Mouse (Mus musculus) embryonic facial prominence, embryonic 12.5 days (tissue): ENCODE results near the gene Rnf34. TPM values are rescaled to one million over a fixed set of nuclear protein-coding genes. Genes with fewer than 3 reads are reported as not detected.

ENCODE experiments used
- ATAC-seq: fragments of 200-750 bp; cut with Nextera tagmentation; 2 replicates; pipeline ENCODE4 v1.8.0; 2017; ENCODE audit not compliant: insufficient number of reproducible peaks, insufficient read depth, low FRiP score, low TSS enrichment
- H3K27ac ChIP-seq: fragments of 300-500 bp; sonication (generic); 2 replicates; pipeline ENCODE4 v1.5.1; 2016; ENCODE audit warnings: mild to moderate bottlenecking
- H3K27me3 ChIP-seq: fragments of 300-500 bp; sonication (generic); 2 replicates; pipeline ENCODE4 v1.6.1; 2016; ENCODE audit warnings: mild to moderate bottlenecking, moderate library complexity
- H3K36me3 ChIP-seq: fragments of 300-500 bp; sonication (generic); 2 replicates; pipeline ENCODE4 v1.6.1; 2016; ENCODE audit warnings: mild to moderate bottlenecking
- H3K4me1 ChIP-seq: fragments of 300-500 bp; sonication (generic); 2 replicates; pipeline ENCODE4 v1.6.1; 2016
- H3K4me2 ChIP-seq: fragments of 300-500 bp; sonication (generic); replicated peaks from 2 replicates; pipeline ENCODE4 v1.6.1; 2016; ENCODE audit warnings: mild to moderate bottlenecking, moderate library complexity
- H3K4me3 ChIP-seq: fragments of 300-500 bp; sonication (generic); 2 replicates; pipeline ENCODE4 v1.5.1; 2016; ENCODE audit warnings: mild to moderate bottlenecking
- H3K9ac ChIP-seq: fragments of 300-500 bp; sonication (generic); 2 replicates; pipeline ENCODE4 v1.6.1; 2016; ENCODE audit warnings: mild to moderate bottlenecking, moderate library complexity
- H3K9me3 ChIP-seq: fragments of 300-500 bp; sonication (generic); 2 replicates; pipeline ENCODE4 v1.6.1; 2016; ENCODE audit warnings: mild to moderate bottlenecking, moderate library complexity
- WGBS: fragments of 180-500 bp; shearing (Covaris S2); methylation state at CpG from one replicate; pipeline ENCODE4 v1.1.7; 2016; 5-methylcytosine and 5-hydroxymethylcytosine counted together
- polyA plus RNA-seq: library from polyadenylated mRNA; unstranded; fragments of >200 nt; fragmentation: Nextera tagmentation; extraction: Ambion mirVana; gene quantifications from 2 replicates; pipeline ENCODE4 v1.2.1, GENCODE M21; 2016

The Rnf34 gene
- polyA plus RNA-seq, 1 experiment from 2014 or later = 40.7 TPM

DNA sequence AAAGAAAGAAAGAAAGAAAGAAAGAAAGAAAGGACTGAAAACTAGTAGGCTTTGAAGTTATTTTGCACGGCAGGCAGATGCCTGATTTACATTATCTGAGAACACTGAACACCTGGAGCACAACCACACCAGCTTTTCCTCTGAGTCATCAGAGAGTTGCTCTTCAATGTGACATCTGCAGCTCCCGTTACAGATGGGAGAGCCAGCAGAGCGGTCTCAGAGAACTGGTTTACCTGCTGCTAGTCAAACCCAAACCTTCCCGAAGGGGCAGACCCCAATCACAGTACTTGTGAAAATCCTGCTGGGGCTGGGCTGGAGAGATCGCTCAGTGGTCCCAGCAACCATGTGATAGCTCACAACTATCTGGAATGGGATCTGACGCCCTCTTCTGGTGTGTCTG, 25.4 kb upstream of the Rnf34 start:
- H3K4me1 ChIP-seq = peaks cover 7% of the 10 kb centered on the region
- H3K4me2 ChIP-seq = no peak overlapping the region
- no peak overlapping the region for H3K4me3 ChIP-seq
- H3K27me3 ChIP-seq = no peaks in the 10 kb centered on the region
- WGBS = 67% methylated on average over 6 of the region's 6 CpGs
- H3K36me3 ChIP-seq = no peaks in the 10 kb centered on the region
- H3K27ac ChIP-seq = no peak overlapping the region
- no peak overlapping the region for H3K9ac ChIP-seq
- H3K9me3 ChIP-seq = no peaks in the 10 kb centered on the region
- ATAC-seq = no peak

GRCm38 (mm10) chr5:122825099-122825498, 24.7 kb upstream of the Rnf34 start:
- Histone ChIP-seq H3K4me1 (peaks cover 2% of the 10 kb centered on the region), H3K36me3 (no peaks in the 10 kb centered on the region), H3K9me3 (no peaks in the 10 kb centered on the region), H3K4me3 (no peak overlapping the region), H3K27me3 (no peaks in the 10 kb centered on the region), H3K9ac (no peak overlapping the region), H3K27ac (no peak overlapping the region), H3K4me2 (no peak overlapping the region)
- no peak for ATAC-seq
- WGBS = 78% methylated on average over 8 of the region's 8 CpGs

DNA sequence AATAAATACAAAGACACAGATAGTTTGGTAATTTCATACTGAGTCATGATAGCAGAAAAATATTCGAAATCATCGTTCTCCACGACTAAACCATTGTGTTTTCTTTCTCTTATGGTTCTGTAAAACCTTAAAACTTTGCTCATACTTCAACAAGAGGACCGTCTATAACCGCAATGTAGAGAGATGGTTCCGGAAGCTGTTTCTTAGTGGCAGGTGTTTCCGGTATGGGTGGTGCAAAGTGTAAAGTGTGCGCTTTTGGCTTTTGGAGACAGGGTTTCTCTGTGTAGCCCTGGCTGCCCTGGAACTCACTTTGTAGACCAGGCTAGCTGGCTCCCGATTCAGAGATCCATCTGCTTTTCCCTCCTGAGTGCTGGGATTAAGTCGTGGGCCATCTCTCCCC, 17.3 kb upstream of the Rnf34 start:
- no peak for ATAC-seq

GRCm38 (mm10) chr5:122832996-122833395, 16.9 kb upstream of the Rnf34 start:
- no peak overlapping the region for H3K4me3 ChIP-seq
- ATAC-seq = no peak
- 0 out of 2 replicates have a peak, but pooled peaks cover under 1% of the 10 kb centered on the region for H3K9me3 ChIP-seq
- no peak overlapping the region for H3K9ac ChIP-seq
- H3K27me3 ChIP-seq = no peaks in the 10 kb centered on the region
- H3K4me1 ChIP-seq = no peaks in the 10 kb centered on the region
- no peaks in the 10 kb centered on the region for H3K36me3 ChIP-seq
- H3K4me2 ChIP-seq = no peak overlapping the region
- 80% methylated on average over 10 of the region's 10 CpGs for WGBS
- H3K27ac ChIP-seq = no peak overlapping the region

More for the DNA sequence above, 17.3 kb upstream of the Rnf34 start:
- H3K27ac ChIP-seq = no peak overlapping the region
- H3K36me3 ChIP-seq = no peaks in the 10 kb centered on the region
- no peaks in the 10 kb centered on the region for H3K27me3 ChIP-seq
- H3K9me3 ChIP-seq = no peaks in the 10 kb centered on the region
- H3K4me2 ChIP-seq = no peak overlapping the region
- no peak overlapping the region for H3K4me3 ChIP-seq
- no peaks in the 10 kb centered on the region for H3K4me1 ChIP-seq
- H3K9ac ChIP-seq = no peak overlapping the region
- 87% methylated on average over 10 of the region's 10 CpGs for WGBS

GRCm38 (mm10) chr5:122841126-122841525, 8.7 kb upstream of the Rnf34 start:
- no peak overlapping the region for H3K4me3 ChIP-seq
- no peak overlapping the region for H3K9ac ChIP-seq
- H3K27me3 ChIP-seq = no peaks in the 10 kb centered on the region
- H3K27ac ChIP-seq = no peak overlapping the region
- 86% methylated on average over 2 of the region's 2 CpGs for WGBS
- no peak overlapping the region for H3K4me2 ChIP-seq
- H3K36me3 ChIP-seq = no peaks in the 10 kb centered on the region
- no peak for ATAC-seq
- no peaks in the 10 kb centered on the region for H3K4me1 ChIP-seq
- H3K9me3 ChIP-seq = 0 out of 2 replicates have a peak, but pooled peaks cover 2% of the 10 kb centered on the region

DNA sequence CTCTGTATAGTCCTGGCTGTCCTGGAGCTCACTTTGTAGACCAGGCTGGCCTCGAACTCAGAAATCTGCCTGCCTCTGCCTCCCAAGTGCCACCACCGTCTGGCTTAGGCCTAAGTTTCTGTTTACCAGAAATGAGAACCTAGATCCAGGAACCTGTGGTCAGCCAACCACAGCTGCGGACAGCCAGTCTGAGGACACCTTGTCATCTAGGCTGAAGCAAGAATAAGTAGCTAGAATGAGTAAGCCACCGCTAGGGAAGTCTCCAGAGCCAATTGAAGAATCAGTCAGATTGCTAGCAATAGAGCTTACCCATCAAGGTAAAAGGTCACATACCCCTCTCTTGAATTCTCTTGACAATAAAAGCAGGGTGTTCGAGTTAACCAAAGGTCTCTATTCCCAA, 6.0 kb upstream of the Rnf34 start:
- Histone ChIP-seq H3K27me3 (no peaks in the 10 kb centered on the region), H3K36me3 (no peaks in the 10 kb centered on the region), H3K27ac (no peak overlapping the region), H3K4me1 (no peaks in the 10 kb centered on the region), H3K9me3 (no peaks in the 10 kb centered on the region), H3K4me3 (no peak overlapping the region), H3K9ac (no peak overlapping the region), H3K4me2 (no peak overlapping the region)
- 91% methylated on average over 5 of the region's 5 CpGs for WGBS
- ATAC-seq = no peak

GRCm38 (mm10) chr5:122850319-122851002, 613 bp downstream of the Rnf34 start:
- Histone ChIP-seq H3K27ac (peak overlapping the region; percentile 92), H3K9me3 (no peaks in the 10 kb centered on the region), H3K27me3 (no peaks in the 10 kb centered on the region), H3K4me1 (peaks cover 13% of the 10 kb centered on the region), H3K9ac (peak overlapping the region; percentile 95), H3K4me2 (peak overlapping the region; percentile 85), H3K4me3 (peak overlapping the region; percentile 91), H3K36me3 (no peaks in the 10 kb centered on the region)
- peak; percentile 73 for ATAC-seq
- WGBS = under 1% methylated on average over 38 of the region's 38 CpGs

GRCm38 (mm10) chr5:122852611-122853010, 2.8 kb downstream of the Rnf34 start:
- Histone ChIP-seq H3K27ac (no peak overlapping the region), H3K4me3 (no peak overlapping the region), H3K27me3 (no peaks in the 10 kb centered on the region), H3K36me3 (0 out of 2 replicates have a peak, but pooled peaks cover 3% of the 10 kb centered on the region), H3K9ac (no peak overlapping the region), H3K4me2 (no peak overlapping the region), H3K4me1 (peaks cover 13% of the 10 kb centered on the region), H3K9me3 (no peaks in the 10 kb centered on the region)
- no peak for ATAC-seq
- WGBS = 70% methylated on average over 2 of the region's 2 CpGs

GRCm38 (mm10) chr5:122855858-122856257, 6.0 kb downstream of the Rnf34 start:
- 81% methylated on average over 3 of the region's 3 CpGs for WGBS
- Histone ChIP-seq H3K4me3 (no peak overlapping the region), H3K27ac (no peak overlapping the region), H3K4me1 (peaks cover 11% of the 10 kb centered on the region), H3K9me3 (no peaks in the 10 kb centered on the region), H3K9ac (no peak overlapping the region), H3K36me3 (0 out of 2 replicates have a peak, but pooled peaks cover 3% of the 10 kb centered on the region), H3K4me2 (no peak overlapping the region), H3K27me3 (no peaks in the 10 kb centered on the region)
- ATAC-seq = no peak

DNA sequence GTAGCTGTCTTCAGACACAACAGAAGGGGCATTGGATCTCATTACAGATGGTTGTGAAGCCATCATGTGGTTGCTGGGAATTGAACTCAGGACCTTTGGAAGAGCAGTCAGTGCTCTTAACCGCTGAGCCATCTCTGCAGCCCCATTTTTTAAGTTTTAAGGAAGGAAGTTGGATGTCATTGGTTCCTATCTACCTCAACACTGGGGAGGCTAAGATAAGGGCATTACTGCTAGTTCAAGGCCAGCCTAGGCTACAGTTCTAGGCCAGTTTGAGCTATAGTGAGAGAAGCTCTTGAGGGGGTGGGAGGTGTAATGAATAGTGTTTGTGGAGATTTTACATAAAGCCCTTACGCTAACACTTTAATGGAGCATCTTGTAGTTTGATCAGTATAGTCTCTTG, 13.2 kb downstream of the Rnf34 start:
- WGBS = 95% methylated on average over 2 of the region's 2 CpGs

DNA sequence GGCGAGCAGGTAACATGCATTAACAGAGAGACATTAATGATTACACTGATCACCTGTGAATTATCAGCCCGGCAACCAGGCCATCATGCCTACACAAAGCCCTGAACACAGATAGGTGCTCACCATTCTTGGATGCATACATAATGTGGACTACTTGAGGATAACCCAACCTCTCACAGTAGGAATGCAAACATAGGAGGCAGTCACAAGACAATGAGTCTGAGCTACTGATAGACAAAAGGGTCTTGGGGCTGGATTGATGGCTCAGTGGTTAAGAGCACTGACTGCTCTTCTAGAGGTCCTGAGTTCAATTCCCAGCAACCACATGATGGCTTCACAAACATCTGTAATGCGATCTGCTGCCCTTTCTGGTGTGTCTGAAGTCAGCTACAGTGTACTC, 22.8 kb downstream of the Rnf34 start:
- whole genome bisulfite sequencing = 85% methylated on average over 3 of the region's 3 CpGs
- no peak overlapping the region for H3K9ac ChIP-seq
- H3K4me3 ChIP-seq = no peak overlapping the region
- no peaks in the 10 kb centered on the region for H3K27me3 ChIP-seq
- peaks cover 58% of the 10 kb centered on the region for H3K36me3 ChIP-seq
- no peak overlapping the region for H3K27ac ChIP-seq
- H3K9me3 ChIP-seq = no peaks in the 10 kb centered on the region
- H3K4me2 ChIP-seq = no peak overlapping the region
- H3K4me1 ChIP-seq = no peaks in the 10 kb centered on the region
- no peak for ATAC-seq

More for the DNA sequence above, 13.2 kb downstream of the Rnf34 start:
- H3K9ac ChIP-seq = no peak overlapping the region
- no peaks in the 10 kb centered on the region for H3K4me1 ChIP-seq
- H3K9me3 ChIP-seq = no peaks in the 10 kb centered on the region
- H3K36me3 ChIP-seq = peaks cover 56% of the 10 kb centered on the region
- H3K4me2 ChIP-seq = no peak overlapping the region
- no peak for ATAC-seq
- no peak overlapping the region for H3K27ac ChIP-seq
- no peaks in the 10 kb centered on the region for H3K27me3 ChIP-seq
- no peak overlapping the region for H3K4me3 ChIP-seq

DNA sequence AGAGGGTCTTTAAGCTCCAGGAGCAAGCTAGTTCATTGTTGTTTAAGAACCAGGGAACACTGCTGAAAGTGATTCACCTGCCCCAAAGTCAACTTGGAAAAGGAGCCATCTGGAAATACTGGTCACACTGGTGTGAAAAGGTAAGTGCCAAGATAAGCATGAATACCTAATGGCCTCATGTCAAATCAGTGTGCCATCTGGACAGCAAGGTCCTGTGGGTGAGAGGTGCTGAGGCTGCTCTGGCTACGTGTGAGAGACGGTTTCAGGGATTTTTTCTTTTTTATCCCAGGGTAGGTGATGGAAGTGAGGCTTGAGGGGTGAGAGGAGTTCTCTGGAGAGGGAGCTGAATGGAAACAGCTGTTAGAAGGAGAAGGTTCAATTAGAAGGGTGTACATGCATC, 23.7 kb downstream of the Rnf34 start:
- H3K27ac ChIP-seq = no peak overlapping the region
- no peaks in the 10 kb centered on the region for H3K9me3 ChIP-seq
- H3K4me1 ChIP-seq = no peaks in the 10 kb centered on the region
- H3K4me3 ChIP-seq = no peak overlapping the region
- H3K36me3 ChIP-seq = peaks cover 57% of the 10 kb centered on the region
- H3K9ac ChIP-seq = no peak overlapping the region
- H3K27me3 ChIP-seq = no peaks in the 10 kb centered on the region
- WGBS = 76% methylated on average over 2 of the region's 2 CpGs
- no peak overlapping the region for H3K4me2 ChIP-seq
- ATAC-seq = no peak
